Comparison of ENCODE assay signal across 8 mouse cellular contexts in genomic region chr12:100201838-100202237, GRCm38 (mm10). TPM values are rescaled to one million over a fixed set of nuclear protein-coding genes. Genes with fewer than 3 reads are reported as not detected.
DNase-seq lines count a peak whose midpoint lies in the region; ATAC-seq and TF ChIP-seq lines count a peak whose summit lies in the region.

No protein-coding gene starts in this region.

- no peaks in the 10 kb centered on the region for H3K27me3 ChIP-seq in forebrain, embryonic 13.5 days
- H3K27me3 ChIP-seq in liver, postnatal 0 days (ENCODE audit: insufficient read depth, low read length) = no peaks in the 10 kb centered on the region
- H3K27me3 ChIP-seq in neural tube, embryonic 13.5 days = no peaks in the 10 kb centered on the region

- WGBS in forebrain, embryonic 13.5 days = 1% methylated on average over 13 of the region's 13 CpGs
- 2% methylated on average over 13 of the region's 13 CpGs for WGBS in liver, postnatal 0 days (ENCODE audit: insufficient replicate concordance)
- WGBS in neural tube, embryonic 13.5 days = 1% methylated on average over 13 of the region's 13 CpGs

- peak overlapping the region; percentile 98; the same call in 1 of the 2 replicates for H3K9ac ChIP-seq in forebrain, embryonic 13.5 days
- H3K9ac ChIP-seq in liver, postnatal 0 days (replicated peaks) = 0 out of 2 replicates have a peak overlapping the region, but pooled peaks have one; percentile 23
- H3K9ac ChIP-seq in neural tube, embryonic 13.5 days = peak overlapping the region; percentile 98

- peak overlapping the region; percentile 98 for H3K4me3 ChIP-seq in forebrain, embryonic 13.5 days
- peak overlapping the region; percentile 96 for H3K4me3 ChIP-seq in liver, postnatal 0 days (ENCODE audit: low read depth, low read length)
- peak overlapping the region; percentile 100 for H3K4me3 ChIP-seq in neural tube, embryonic 13.5 days

- no peak overlapping the region for H3K27ac ChIP-seq in forebrain, embryonic 13.5 days
- H3K27ac ChIP-seq in liver, postnatal 0 days (ENCODE audit: low read depth) = no peak overlapping the region
- peak overlapping the region; percentile 33; the same call in 1 of the 2 replicates for H3K27ac ChIP-seq in neural tube, embryonic 13.5 days (replicated peaks)

- peaks cover 43% of the 10 kb centered on the region for H3K36me3 ChIP-seq in forebrain, embryonic 13.5 days (ENCODE audit: poor library complexity, severe bottlenecking)
- peaks cover 44% of the 10 kb centered on the region for H3K36me3 ChIP-seq in liver, postnatal 0 days (replicated peaks; ENCODE audit: insufficient read depth, low read length)
- peaks cover 43% of the 10 kb centered on the region for H3K36me3 ChIP-seq in neural tube, embryonic 13.5 days

- H3K9me3 ChIP-seq in forebrain, embryonic 13.5 days (replicated peaks) = no peaks in the 10 kb centered on the region
- no peaks in the 10 kb centered on the region for H3K9me3 ChIP-seq in liver, postnatal 0 days (ENCODE audit: low read length)
- H3K9me3 ChIP-seq in neural tube, embryonic 13.5 days = no peaks in the 10 kb centered on the region

- intact Hi-C loops in heart, postnatal 10 days (cut with DNase I) = loop anchor here (1.0 to 10.0 kb wide), 6 partner anchors 75 to 320 kb away; partner anchors contain the start of gene Ttc7b

- TF ChIP-seq EP300 in liver, postnatal 0 days (IDR thresholded peaks at IDR 0.05; ENCODE audit: low read depth) = no peak

- peak; percentile 97 for DNase-seq in ES-CJ7 (ENCODE audit: low read depth, low spot score)
- peak; percentile 97 for DNase-seq in heart, postnatal 10 days
- DNase-seq in kidney, postnatal 4 days = peak; percentile 93 to 96
- DNase-seq in liver, postnatal 0 days = peak; percentile 93
- DNase-seq in telencephalon, adult 2 months (ENCODE audit: low read depth, low spot score) = peak; percentile 96

- H3K4me2 ChIP-seq in forebrain, embryonic 13.5 days = peak overlapping the region; percentile 82
- H3K4me2 ChIP-seq in liver, postnatal 0 days (ENCODE audit: low read depth, low read length) = peak overlapping the region; percentile 93
- peak overlapping the region; percentile 92 for H3K4me2 ChIP-seq in neural tube, embryonic 13.5 days

- ATAC-seq in cerebellum, adult (ENCODE audit: insufficient number of reproducible peaks, low FRiP score, low TSS enrichment) = peak; percentile 54
- ATAC-seq in forebrain, embryonic 13.5 days = peak; percentile 73
- peak; percentile 21 for ATAC-seq in liver, postnatal 0 days
- peak; percentile 48; the same call in 1 of the 2 replicates for ATAC-seq in neural tube, embryonic 13.5 days (ENCODE audit: low read depth)

- peak; percentile 100 for TF ChIP-seq CTCF in liver, postnatal 0 days (IDR thresholded peaks at IDR 0.05; ENCODE audit: low read depth)

- peaks cover 36% of the 10 kb centered on the region for H3K4me1 ChIP-seq in forebrain, embryonic 13.5 days
- peaks cover 19% of the 10 kb centered on the region for H3K4me1 ChIP-seq in liver, postnatal 0 days (ENCODE audit: insufficient read depth)
- peaks cover 34% of the 10 kb centered on the region for H3K4me1 ChIP-seq in neural tube, embryonic 13.5 days (replicated peaks)

RNA-seq across cellular contexts. Expression of gene Calm1, which starts 2.6 kb away (rescaled TPM):
- 1,816 and 2,096 TPM in 2 replicates for polyA plus RNA-seq in forebrain, embryonic 13.5 days (2015; fragmentation: Nextera tagmentation; extraction: Ambion mirVana)
- 100 to 1,000 TPM; 338 to 349 TPM for total RNA-seq in heart, postnatal 10 days (2021)
- polyA plus RNA-seq in liver, postnatal 0 days (2015; fragmentation: Nextera tagmentation; extraction: Ambion mirVana) = 454 and 482 TPM in 2 replicates
- polyA plus RNA-seq in neural tube, embryonic 13.5 days (2015; fragmentation: Nextera tagmentation; extraction: Ambion mirVana) = 2,474 and 2,486 TPM in 2 replicates

RNA-seq across cellular contexts. Expression of gene Nrde2, which starts 42.4 kb away (rescaled TPM):
- 14.6 and 15.7 TPM in 2 replicates for polyA plus RNA-seq in forebrain, embryonic 13.5 days (2015; fragmentation: Nextera tagmentation; extraction: Ambion mirVana)
- 10 to 100 TPM; 12.5 to 14.2 TPM for total RNA-seq in heart, postnatal 10 days (2021)
- polyA plus RNA-seq in liver, postnatal 0 days (2015; fragmentation: Nextera tagmentation; extraction: Ambion mirVana) = 3.5 and 4.7 TPM in 2 replicates
- polyA plus RNA-seq in neural tube, embryonic 13.5 days (2015; fragmentation: Nextera tagmentation; extraction: Ambion mirVana) = 11.5 and 11.8 TPM in 2 replicates

Comparison
In these comparisons a context has a peak if more than half of its experiments do, and no peak if none do; other contexts are left out.
1. ATAC-seq: peak in every context shown above with its lines; median percentile 73 in forebrain, embryonic 13.5 days; 54 in cerebellum, adult; 48 in neural tube, embryonic 13.5 days; 21 in liver, postnatal 0 days.
2. H3K9ac ChIP-seq: peak in every context shown above with its lines; median percentile 98 in forebrain, embryonic 13.5 days; 98 in neural tube, embryonic 13.5 days; 23 in liver, postnatal 0 days.